Mouse (Mus musculus) heart, postnatal 0 days (tissue): ENCODE measurements around the gene Fndc7. TPM values are rescaled to one million over a fixed set of nuclear protein-coding genes. Genes with fewer than 3 reads are reported as not detected.
"Not testable (repeated sequence)": the region's sequence is repeated elsewhere in the genome, so short reads cannot be mapped to it uniquely, and the experiment has no call there.

Source experiments
- ATAC-seq: fragments of 200-750 bp; cut with Nextera tagmentation; 2 replicates; pipeline ENCODE4 v1.8.0; 2017; ENCODE audit warnings: low read depth, moderate number of reproducible peaks, moderate library complexity; ENCODE audit not compliant: insufficient read depth
- DNase-seq: peaks from one replicate; pipeline ENCODE4 v3.0.0-alpha.2; 2016; ENCODE audit warnings: low spot score
- H3K27ac ChIP-seq: fragments of 300-500 bp; sonication (generic); 2 replicates; pipeline ENCODE4 v1.5.1; 2014; ENCODE audit warnings: low read depth, mild to moderate bottlenecking
- H3K27me3 ChIP-seq: fragments of 300-500 bp; sonication (generic); 2 replicates; pipeline ENCODE4 v1.6.1; 2014; ENCODE audit warnings: low read length, mixed read lengths; ENCODE audit not compliant: control insufficient read depth, insufficient read depth
- H3K36me3 ChIP-seq: fragments of 300-500 bp; sonication (generic); replicated peaks from 2 replicates; pipeline ENCODE4 v1.6.1; 2014; ENCODE audit warnings: low read length, mixed read lengths; ENCODE audit not compliant: control insufficient read depth, insufficient read depth
- H3K4me1 ChIP-seq: fragments of 300-500 bp; sonication (generic); 2 replicates; pipeline ENCODE4 v1.6.1; 2014; ENCODE audit warnings: antibody characterized with exemption; ENCODE audit not compliant: control insufficient read depth, insufficient read depth
- H3K4me2 ChIP-seq: fragments of 300-500 bp; sonication (generic); 2 replicates; pipeline ENCODE4 v1.6.1; 2014; ENCODE audit warnings: low read depth, mild to moderate bottlenecking, low read length, moderate library complexity
- H3K4me3 ChIP-seq: fragments of 300-500 bp; sonication (generic); 2 replicates; pipeline ENCODE4 v1.5.1; 2014; ENCODE audit warnings: low read depth, low read length
- H3K9ac ChIP-seq: fragments of 300-500 bp; sonication (generic); replicated peaks from 2 replicates; pipeline ENCODE4 v1.6.1; 2014; ENCODE audit warnings: low read depth, low read length, mixed read lengths
- H3K9me3 ChIP-seq: fragments of 300-500 bp; sonication (generic); replicated peaks from 2 replicates; pipeline ENCODE4 v1.6.1; 2016; ENCODE audit warnings: low read length; ENCODE audit not compliant: control insufficient read depth
- CTCF ChIP-seq: IDR thresholded peaks from 2 replicates; pipeline ENCODE4 v1.5.1; 2016; ENCODE audit warnings: antibody characterized with exemption, control low read depth, low read depth
- EP300 ChIP-seq: IDR thresholded peaks from 2 replicates; pipeline ENCODE4 v1.6.1; 2016; ENCODE audit warnings: antibody characterized with exemption, low read depth
- WGBS: fragments of 180-500 bp; shearing (Covaris S2); extraction: QIAGEN DNeasy Blood & Tissue Kit; methylation state at CpG from one replicate; pipeline ENCODE4 v1.1.7; 2014; 5-methylcytosine and 5-hydroxymethylcytosine counted together
- polyA plus RNA-seq: library from polyadenylated mRNA; unstranded; fragments of >200 nt; fragmentation: Nextera tagmentation; extraction: Ambion mirVana; gene quantifications from 2 replicates; pipeline ENCODE4 v1.2.1, GENCODE M21; 2015
- total RNA-seq: library from RNA; depleted of rRNA; stranded (reverse); fragments of >200 nt; gene quantifications from 2 replicates; pipeline ENCODE4 v1.2.3, GENCODE M21; 2014; ENCODE audit warnings: low replicate concordance

Fndc7 gene
- total and polyA plus RNA-seq, 2 experiments from 2014 or later = not detected

- Histone ChIP-seq H3K4me3 (no peak overlapping the region), H3K27me3 (no peaks in the 10 kb centered on the region), H3K36me3 (no peaks in the 10 kb centered on the region), H3K4me1 (peaks cover 17% of the 10 kb centered on the region), H3K4me2 (no peak overlapping the region), H3K9me3 (no peaks in the 10 kb centered on the region), H3K9ac (no peak overlapping the region), H3K27ac (peak overlapping the region; percentile 43; the same call in 1 of the 2 replicates)
- ATAC-seq (no peak), DNase-seq (no peak)
- TF ChIP-seq CTCF (no peak), EP300 (no peak)
- WGBS = 80% methylated on average over 12 of the region's 12 CpGs
Measured at GRCm38 (mm10) chr3:108886934-108887617, 2.7 kb downstream of the Fndc7 start.

GRCm38 (mm10) chr3:108885686-108886530 lies 3.9 kb downstream of the Fndc7 start:
- Histone ChIP-seq H3K9ac (no peak overlapping the region), H3K4me2 (no peak overlapping the region), H3K36me3 (no peaks in the 10 kb centered on the region), H3K27ac (peak overlapping the region; percentile 43), H3K27me3 (no peaks in the 10 kb centered on the region), H3K4me1 (peaks cover 23% of the 10 kb centered on the region), H3K9me3 (no peaks in the 10 kb centered on the region), H3K4me3 (no peak overlapping the region)
- TF ChIP-seq EP300 = no peak
- no peak for TF ChIP-seq CTCF
- DNase-seq (peak; percentile 57), ATAC-seq (peak; percentile 64)
- WGBS = 29% methylated on average over 8 of the region's 9 CpGs

- Histone ChIP-seq H3K36me3 (no peaks in the 10 kb centered on the region), H3K4me2 (no peak overlapping the region), H3K4me1 (peaks cover 31% of the 10 kb centered on the region), H3K9me3 (no peaks in the 10 kb centered on the region), H3K4me3 (no peak overlapping the region), H3K9ac (no peak overlapping the region), H3K27ac (no peak overlapping the region), H3K27me3 (no peaks in the 10 kb centered on the region)
- ATAC-seq = no peak
- WGBS = 56% methylated on average over 8 of the region's 8 CpGs
- TF ChIP-seq CTCF (no peak), EP300 (no peak)
- no peak for DNase-seq
Measured at GRCm38 (mm10) chr3:108884706-108885289, 5.0 kb downstream of the Fndc7 start.

GRCm38 (mm10) chr3:108883067-108883466 lies 6.7 kb downstream of the Fndc7 start:
- 94% methylated on average over 2 of the region's 2 CpGs for WGBS
- no peaks in the 10 kb centered on the region for H3K9me3 ChIP-seq
- TF ChIP-seq EP300 (no peak), CTCF (no peak)
- H3K27me3 ChIP-seq = no peaks in the 10 kb centered on the region
- DNase-seq (no peak), ATAC-seq (no peak)
- H3K4me2 ChIP-seq = no peak overlapping the region
- no peak overlapping the region for H3K27ac ChIP-seq
- H3K9ac ChIP-seq = no peak overlapping the region
- H3K4me3 ChIP-seq = no peak overlapping the region
- H3K4me1 ChIP-seq = peaks cover 41% of the 10 kb centered on the region
- H3K36me3 ChIP-seq = no peaks in the 10 kb centered on the region

- peaks cover 41% of the 10 kb centered on the region for H3K4me1 ChIP-seq
- peak overlapping the region; percentile 81 for H3K27ac ChIP-seq
- not testable (repeated sequence) for H3K9me3 ChIP-seq, H3K9ac ChIP-seq, ATAC-seq, DNase-seq, H3K27me3 ChIP-seq, H3K4me3 ChIP-seq, H3K36me3 ChIP-seq, H3K4me2 ChIP-seq
- WGBS = 44% methylated on average over 4 of the region's 4 CpGs
Measured at GRCm38 (mm10) chr3:108881873-108882272, 7.9 kb downstream of the Fndc7 start.
